Mouse (Mus musculus): Measurements from ENCODE around the gene Gpr25. TPM values are rescaled to one million over a fixed set of nuclear protein-coding genes. Genes with fewer than 3 reads are reported as not detected.

Gpr25 gene
- total and polyA plus RNA-seq, 3 experiments = not detected

DNA sequence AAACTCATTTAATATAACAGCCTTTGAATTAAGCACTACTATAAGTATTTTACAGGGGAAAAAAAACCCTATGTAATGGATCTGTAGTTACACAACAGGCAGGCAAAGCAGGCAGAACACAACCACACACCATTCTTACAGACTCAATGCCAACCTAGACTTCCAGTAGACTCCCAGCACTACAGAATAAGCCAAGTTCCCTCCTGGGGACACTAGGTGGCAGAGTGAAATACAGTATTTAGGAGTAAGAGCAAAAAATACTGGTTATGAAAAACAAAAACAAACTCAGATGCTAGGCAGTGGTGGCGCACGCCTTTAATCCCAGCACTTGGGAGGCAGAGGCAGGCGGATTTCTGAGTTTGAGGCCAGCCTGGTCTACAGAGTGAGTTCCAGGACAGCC, 45.8 kb upstream of the Gpr25 start:
- no peak overlapping the region for H3K4me2 ChIP-seq (ENCODE audit: insufficient read depth, low read depth, poor library complexity, severe bottlenecking)
- 0 out of 4 replicates have a peak, but pooled peaks cover 0 to 4% of the 10 kb centered on the region in 2 experiments for H3K4me1 ChIP-seq (ENCODE audit: control insufficient read depth in 1 of 2, insufficient read depth in 2 of 2)
- peak; percentile 33 for DNase-seq (ENCODE audit: extremely low read depth)
- dilution Hi-C loops (cut with MboI; ENCODE audit: extremely low pct_ligation_motif_present, extremely low pct_unique_long_range_greater_than_20kb, low sequenced_read_pairs) (no loop called here), in situ Hi-C loops (cut with MboI; ENCODE audit: low pct_ligation_motif_present, low pct_unique_long_range_greater_than_20kb, low sequenced_read_pairs) (no loop called here)
- no peak overlapping the region for H3K27ac ChIP-seq (ENCODE audit: insufficient read depth, low read depth)
- no peaks in the 10 kb centered on the region for H3K27me3 ChIP-seq (replicated peaks)
- no peaks in the 10 kb centered on the region for H3K9me3 ChIP-seq (replicated peaks; ENCODE audit: low read length)
- H3K9ac ChIP-seq (ENCODE audit: insufficient read depth, low read depth) = no peak overlapping the region
- peaks cover 0 to 23% of the 10 kb centered on the region in 2 experiments for H3K36me3 ChIP-seq (replicated peaks in 1 of 2; ENCODE audit: control insufficient read depth in 1 of 2, insufficient read depth in 1 of 2, low read length in 1 of 2)
- H3K79me2 ChIP-seq (replicated peaks; ENCODE audit: control insufficient read depth, extremely low read depth, insufficient read depth, poor library complexity, severe bottlenecking) = no peaks in the 10 kb centered on the region; the same call in 1 of the 2 replicates
- TF ChIP-seq CHD1 (IDR thresholded peaks at IDR 0.05; ENCODE audit: low read depth, low read length) = no peak
- peak; percentile 51 for TF ChIP-seq RAD21 (IDR thresholded peaks at IDR 0.05; ENCODE audit: low read depth, low read length)
- TF ChIP-seq SMC3 (IDR thresholded peaks at IDR 0.05; ENCODE audit: low read depth, low read length) = peak; percentile 64
- TF ChIP-seq CTCF (conservative IDR thresholded peaks at IDR 0.05 in 1 of 2, IDR thresholded peaks at IDR 0.05 in 1 of 2; ENCODE audit: low read depth in 2 of 2, low read length in 2 of 2) = peak in 1 of 2 experiments; percentile 65; a peak in 2 of 4 replicates
- H3K4me3 ChIP-seq (replicated peaks in 1 of 3; ENCODE audit: low read depth in 2 of 3, low read length in 2 of 3, poor library complexity in 1 of 3) = no peak overlapping the region

DNA sequence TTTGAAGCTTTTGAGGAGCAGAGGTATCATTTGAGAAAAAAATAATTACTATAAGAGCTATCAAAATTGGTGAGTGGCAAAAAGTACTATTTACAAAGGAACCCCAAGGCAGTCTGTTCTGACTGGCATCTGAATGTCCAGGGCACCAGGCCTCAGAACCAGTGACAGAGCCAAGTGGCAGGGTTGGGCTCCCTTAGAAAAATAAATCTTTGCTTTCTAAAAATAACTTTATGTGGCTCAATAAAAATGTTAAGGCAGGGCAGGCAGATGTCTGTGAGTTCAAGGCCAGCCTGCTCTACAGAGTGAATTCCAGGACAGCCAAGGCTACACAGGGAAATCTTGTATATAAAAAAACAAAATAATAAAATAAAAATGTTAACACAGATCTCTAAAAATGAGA, 33.3 kb upstream of the Gpr25 start:
- Histone ChIP-seq H3K27ac (ENCODE audit: insufficient read depth, low read depth) (no peak overlapping the region), H3K9ac (ENCODE audit: insufficient read depth, low read depth) (no peak overlapping the region), H3K36me3 (replicated peaks in 1 of 2; ENCODE audit: control insufficient read depth in 1 of 2, insufficient read depth in 1 of 2, low read length in 1 of 2) (peaks cover 0 to 37% of the 10 kb centered on the region in 2 experiments), H3K27me3 (replicated peaks) (no peaks in the 10 kb centered on the region), H3K4me2 (ENCODE audit: insufficient read depth, low read depth, poor library complexity, severe bottlenecking) (no peak overlapping the region), H3K4me3 (replicated peaks in 1 of 3; ENCODE audit: low read depth in 2 of 3, low read length in 2 of 3, poor library complexity in 1 of 3) (no peak overlapping the region), H3K79me2 (replicated peaks; ENCODE audit: control insufficient read depth, extremely low read depth, insufficient read depth, poor library complexity, severe bottlenecking) (no peaks in the 10 kb centered on the region), H3K4me1 (ENCODE audit: control insufficient read depth in 1 of 2, insufficient read depth in 2 of 2) (no peaks in the 10 kb centered on the region), H3K9me3 (replicated peaks; ENCODE audit: low read length) (no peaks in the 10 kb centered on the region)
- TF ChIP-seq KAT2A (IDR thresholded peaks at IDR 0.05; ENCODE audit: insufficient replicate concordance, low read length) (no peak), POLR2AphosphoS2 (IDR thresholded peaks at IDR 0.05; ENCODE audit: low read depth, low read length) (no peak), TCF12 (IDR thresholded peaks at IDR 0.05; ENCODE audit: low read depth, low read length) (no peak), POLR2A (IDR thresholded peaks at IDR 0.05; ENCODE audit: low read depth, low read length) (no peak)
- dilution Hi-C loops (cut with MboI; ENCODE audit: extremely low pct_ligation_motif_present, extremely low pct_unique_long_range_greater_than_20kb, low sequenced_read_pairs) = no loop called here
- in situ Hi-C loops (cut with MboI; ENCODE audit: low pct_ligation_motif_present, low pct_unique_long_range_greater_than_20kb, low sequenced_read_pairs) = no loop called here
- no peak for DNase-seq (ENCODE audit: extremely low read depth)

DNA sequence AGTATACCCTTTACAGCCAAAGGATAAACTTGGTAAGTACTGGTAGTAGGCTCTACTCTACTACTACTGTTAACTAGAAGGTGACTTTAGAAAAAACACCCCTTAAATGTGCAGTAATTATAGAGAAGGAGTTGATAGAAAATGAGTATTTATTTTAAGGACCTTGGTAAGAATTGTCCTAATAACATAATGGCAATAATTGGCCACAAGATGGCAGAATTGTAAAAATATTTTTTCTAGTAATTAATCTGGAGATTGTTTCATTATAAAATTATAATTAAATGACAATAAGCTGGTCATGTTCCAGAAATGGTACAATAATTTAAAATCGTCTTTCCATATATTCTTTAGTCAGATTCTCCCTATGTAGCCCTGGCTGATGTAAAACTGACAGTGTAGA, 29.1 kb upstream of the Gpr25 start:
- Histone ChIP-seq H3K79me2 (replicated peaks; ENCODE audit: control insufficient read depth, extremely low read depth, insufficient read depth, poor library complexity, severe bottlenecking) (no peaks in the 10 kb centered on the region), H3K4me1 (ENCODE audit: control insufficient read depth in 1 of 2, insufficient read depth in 2 of 2) (no peaks in the 10 kb centered on the region), H3K36me3 (replicated peaks in 1 of 2; ENCODE audit: control insufficient read depth in 1 of 2, insufficient read depth in 1 of 2, low read length in 1 of 2) (peaks cover 0 to 36% of the 10 kb centered on the region in 2 experiments), H3K9ac (ENCODE audit: insufficient read depth, low read depth) (no peak overlapping the region), H3K4me3 (replicated peaks in 1 of 3; ENCODE audit: low read depth in 2 of 3, low read length in 2 of 3, poor library complexity in 1 of 3) (no peak overlapping the region), H3K4me2 (ENCODE audit: insufficient read depth, low read depth, poor library complexity, severe bottlenecking) (no peak overlapping the region), H3K27ac (ENCODE audit: insufficient read depth, low read depth) (no peak overlapping the region), H3K27me3 (replicated peaks) (no peaks in the 10 kb centered on the region), H3K9me3 (replicated peaks; ENCODE audit: low read length) (no peaks in the 10 kb centered on the region)
- TF ChIP-seq RAD21 (IDR thresholded peaks at IDR 0.05; ENCODE audit: low read depth, low read length) (peak; percentile 30), GABPA (IDR thresholded peaks at IDR 0.05; ENCODE audit: insufficient replicate concordance, low read depth, low read length) (no peak), CTCF (conservative IDR thresholded peaks at IDR 0.05 in 1 of 2, IDR thresholded peaks at IDR 0.05 in 1 of 2; ENCODE audit: low read depth in 2 of 2, low read length in 2 of 2) (peak in 1 of 2 experiments; percentile 42; a peak in 1 of 4 replicates), SMC3 (IDR thresholded peaks at IDR 0.05; ENCODE audit: low read depth, low read length) (peak; percentile 23; the same call in 1 of the 2 replicates), HCFC1 (IDR thresholded peaks at IDR 0.05; ENCODE audit: low read depth, low read length) (no peak)
- dilution Hi-C loops (cut with MboI; ENCODE audit: extremely low pct_ligation_motif_present, extremely low pct_unique_long_range_greater_than_20kb, low sequenced_read_pairs) (no loop called here), in situ Hi-C loops (cut with MboI; ENCODE audit: low pct_ligation_motif_present, low pct_unique_long_range_greater_than_20kb, low sequenced_read_pairs) (no loop called here)
- DNase-seq (ENCODE audit: extremely low read depth) = no peak
